Mouse (Mus musculus) midbrain, embryonic 11.5 days (tissue): ENCODE data around the gene Spef1. TPM values are rescaled to one million over a fixed set of nuclear protein-coding genes. Genes with fewer than 3 reads are reported as not detected.

Experiments used
- ATAC-seq: fragments of 200-750 bp; cut with Nextera tagmentation; 2 replicates; pipeline ENCODE4 v1.8.0; 2017; ENCODE audit warnings: moderate TSS enrichment, moderate library complexity; ENCODE audit not compliant: low FRiP score
- DNase-seq: peaks from one replicate; pipeline ENCODE4 v3.0.0; 2015; ENCODE audit warnings: low spot score; ENCODE audit errors: missing footprints
- H3K27ac ChIP-seq: fragments of 300-500 bp; sonication (generic); 2 replicates; pipeline ENCODE4 v1.5.1; 2014; ENCODE audit warnings: low read depth, low read length
- H3K27me3 ChIP-seq: fragments of 300-500 bp; sonication (generic); 2 replicates; pipeline ENCODE4 v1.6.1; 2014; ENCODE audit warnings: mild to moderate bottlenecking, low read length, moderate library complexity, mixed read lengths; ENCODE audit not compliant: control insufficient read depth, insufficient read depth
- H3K36me3 ChIP-seq: fragments of 300-500 bp; sonication (generic); 2 replicates; pipeline ENCODE4 v1.6.1; 2014; ENCODE audit warnings: mild to moderate bottlenecking, low read length, moderate library complexity, mixed read lengths; ENCODE audit not compliant: control insufficient read depth, insufficient read depth
- H3K4me1 ChIP-seq: fragments of 300-500 bp; sonication (generic); 2 replicates; pipeline ENCODE4 v1.6.1; 2014; ENCODE audit warnings: low read length; ENCODE audit not compliant: control insufficient read depth, insufficient read depth
- H3K4me2 ChIP-seq: fragments of 300-500 bp; sonication (generic); 2 replicates; pipeline ENCODE4 v1.6.1; 2014; ENCODE audit warnings: mild to moderate bottlenecking, moderate library complexity
- H3K4me3 ChIP-seq: fragments of 300-500 bp; sonication (generic); 2 replicates; pipeline ENCODE4 v1.5.1; 2014; ENCODE audit warnings: low read depth, low read length
- H3K9ac ChIP-seq: fragments of 300-500 bp; sonication (generic); 2 replicates; pipeline ENCODE4 v1.6.1; 2014; ENCODE audit warnings: low read length
- H3K9me3 ChIP-seq: fragments of 300-500 bp; sonication (generic); 2 replicates; pipeline ENCODE4 v1.6.1; 2016; ENCODE audit warnings: low read length; ENCODE audit not compliant: control insufficient read depth
- WGBS: fragments of 180-500 bp; shearing (Covaris S2); extraction: QIAGEN DNeasy Blood & Tissue Kit; methylation state at CpG from one replicate; pipeline ENCODE4 v1.1.7; 2014; 5-methylcytosine and 5-hydroxymethylcytosine counted together
- polyA plus RNA-seq: library from polyadenylated mRNA; unstranded; fragments of >200 nt; fragmentation: Nextera tagmentation; extraction: Ambion mirVana; gene quantifications from 2 replicates; pipeline ENCODE4 v1.2.1, GENCODE M21; 2014

The Spef1 gene
- polyA plus RNA-seq, 1 experiment from 2014 or later, result 7.1 TPM

DNA sequence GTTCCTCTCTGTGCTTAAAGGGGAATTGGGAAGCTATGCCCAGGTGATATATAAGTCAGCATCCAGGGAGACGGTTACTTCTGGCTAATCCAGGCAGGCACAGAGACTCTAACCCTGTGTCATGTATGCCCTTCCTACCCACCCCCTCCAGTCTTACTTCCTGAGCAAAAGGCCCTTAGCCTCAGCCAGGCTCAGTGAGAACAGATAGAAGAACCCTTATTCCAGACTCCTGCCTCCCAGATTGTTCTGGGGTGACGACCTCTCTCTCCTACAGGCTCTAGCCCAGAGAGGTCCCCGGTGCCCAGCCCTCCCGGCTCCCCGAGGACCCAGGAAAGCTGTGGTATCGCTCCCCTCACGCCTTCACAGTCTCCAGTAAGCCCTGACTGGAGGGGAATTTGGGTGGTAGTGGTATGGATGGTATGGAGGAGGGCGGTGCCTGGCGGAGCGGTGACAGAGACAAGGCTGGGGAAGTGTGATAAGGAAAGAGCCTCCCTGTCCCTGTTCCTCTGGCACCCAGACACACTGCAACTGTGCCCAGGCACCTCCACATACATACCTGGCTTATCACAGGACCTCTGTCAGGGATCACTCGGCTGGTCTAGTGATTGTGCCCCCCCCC is 51.5 kb downstream of the Spef1 start:
- no peaks in the 10 kb centered on the region for H3K36me3 ChIP-seq
- no peaks in the 10 kb centered on the region for H3K27me3 ChIP-seq
- no peaks in the 10 kb centered on the region for H3K4me1 ChIP-seq
- no peak overlapping the region for H3K4me3 ChIP-seq
- no peak overlapping the region for H3K27ac ChIP-seq
- H3K9ac ChIP-seq, result no peak overlapping the region
- peak; percentile 35 for DNase-seq
- no peak overlapping the region for H3K4me2 ChIP-seq
- 84% methylated on average over 11 of the region's 11 CpGs for WGBS
- H3K9me3 ChIP-seq, result no peaks in the 10 kb centered on the region
- 0 out of 2 replicates have a peak, but pooled peaks have one; percentile 24 for ATAC-seq

DNA sequence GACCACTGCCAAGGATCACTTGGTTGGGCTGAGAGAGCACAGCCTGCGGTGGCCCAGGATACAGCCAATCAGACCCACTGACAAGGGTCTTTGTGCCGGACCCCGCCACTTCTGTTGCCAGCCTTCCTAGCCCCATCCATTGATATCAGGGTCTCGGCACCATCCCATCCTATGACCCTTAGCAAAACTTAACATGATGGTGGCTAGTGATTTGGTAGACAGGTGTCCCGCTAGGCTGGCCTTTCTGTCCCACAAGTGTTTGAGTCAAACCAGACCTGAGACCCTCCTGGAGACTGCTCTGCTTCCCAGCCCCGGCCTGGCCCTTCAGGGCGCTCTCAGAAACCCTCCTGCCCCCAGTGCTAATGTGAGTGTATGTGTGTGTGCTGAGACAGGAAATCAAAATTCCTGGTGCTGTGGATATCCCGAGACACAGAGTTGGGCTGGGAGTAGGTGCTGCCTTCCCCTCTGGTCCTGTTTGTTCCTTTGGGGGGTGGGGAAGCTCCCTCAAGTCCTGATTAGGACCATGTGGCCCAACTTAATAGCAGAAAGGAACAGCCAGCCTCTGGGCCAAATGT is 52.2 kb downstream of the Spef1 start:
- no peaks in the 10 kb centered on the region for H3K4me1 ChIP-seq
- no peak overlapping the region for H3K4me3 ChIP-seq
- WGBS, result 85% methylated on average over 8 of the region's 8 CpGs
- H3K9me3 ChIP-seq, result no peaks in the 10 kb centered on the region
- no peaks in the 10 kb centered on the region for H3K27me3 ChIP-seq
- no peak overlapping the region; the same call in 1 of the 2 replicates for H3K27ac ChIP-seq
- DNase-seq, result no peak
- no peak for ATAC-seq
- H3K36me3 ChIP-seq, result no peaks in the 10 kb centered on the region
- H3K9ac ChIP-seq, result no peak overlapping the region
- no peak overlapping the region for H3K4me2 ChIP-seq

DNA sequence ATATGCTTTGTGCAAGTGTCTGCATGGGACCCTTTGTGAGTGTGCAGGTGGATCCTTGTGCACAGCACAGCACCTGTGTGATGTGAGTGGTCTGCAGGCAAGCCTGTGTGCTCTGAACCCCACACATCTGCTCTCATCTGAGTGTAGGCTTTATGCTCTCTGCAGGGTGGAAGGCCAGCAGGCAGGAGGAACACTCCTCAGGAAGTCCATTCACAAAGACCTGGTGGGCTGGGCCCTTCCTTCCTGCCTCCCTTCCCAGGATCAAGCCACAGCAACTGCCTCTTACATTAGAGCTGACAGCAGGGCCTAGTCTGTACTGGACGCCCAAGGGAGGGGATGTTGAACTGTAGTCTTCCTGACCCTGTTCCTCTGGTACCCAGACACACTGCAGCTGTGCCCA is 52.7 kb downstream of the Spef1 start:
- WGBS, result 38% methylated on average over 1 of the region's 1 CpGs
- DNase-seq, result peak; percentile 56

DNA sequence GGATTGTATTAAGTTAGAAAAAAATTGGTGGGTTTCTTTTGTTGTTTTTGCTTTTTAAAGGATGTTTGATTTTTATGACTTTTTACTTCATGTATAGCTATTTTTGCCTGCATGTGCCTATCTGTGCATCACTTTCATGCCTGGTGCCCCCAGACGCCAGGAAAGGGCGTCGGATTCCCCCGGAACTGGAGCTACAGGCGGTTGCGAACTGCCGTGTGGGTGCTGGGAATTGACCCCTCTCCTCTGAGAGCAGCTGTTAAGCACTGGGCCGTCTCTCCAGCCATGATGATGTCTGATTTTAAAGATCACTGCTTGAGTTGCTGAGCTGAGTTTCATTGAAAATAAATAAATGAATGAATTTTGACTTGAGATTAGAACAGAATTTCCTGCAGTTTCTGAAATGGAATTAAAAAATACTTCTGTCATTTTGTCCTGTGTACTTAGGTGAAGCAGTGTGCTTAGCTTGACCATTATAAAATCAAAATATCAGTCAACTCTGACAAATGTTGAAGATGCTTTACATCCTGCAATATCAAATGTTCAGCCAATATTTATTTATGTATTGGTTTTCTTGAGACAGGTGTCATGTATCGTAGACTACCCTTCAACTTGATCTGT is 54.0 kb downstream of the Spef1 start, which contains the start of gene Gm11037:
TSS of gene Gm11037 (plus strand) at position 568 of the 618 bp plus-strand sequence.
- no peak within 1 kb of the TSS for H3K4me3 ChIP-seq
- no peak within 1 kb of the TSS for H3K9ac ChIP-seq
- DNase-seq, result peak; percentile 53

More for the DNA sequence above, 52.7 kb downstream of the Spef1 start:
- Histone ChIP-seq H3K27me3 (no peaks in the 10 kb centered on the region), H3K4me1 (no peaks in the 10 kb centered on the region), H3K4me3 (no peak overlapping the region), H3K4me2 (no peak overlapping the region), H3K36me3 (no peaks in the 10 kb centered on the region), H3K9me3 (no peaks in the 10 kb centered on the region), H3K27ac (no peak overlapping the region), H3K9ac (no peak overlapping the region)
- ATAC-seq, result no peak

DNA sequence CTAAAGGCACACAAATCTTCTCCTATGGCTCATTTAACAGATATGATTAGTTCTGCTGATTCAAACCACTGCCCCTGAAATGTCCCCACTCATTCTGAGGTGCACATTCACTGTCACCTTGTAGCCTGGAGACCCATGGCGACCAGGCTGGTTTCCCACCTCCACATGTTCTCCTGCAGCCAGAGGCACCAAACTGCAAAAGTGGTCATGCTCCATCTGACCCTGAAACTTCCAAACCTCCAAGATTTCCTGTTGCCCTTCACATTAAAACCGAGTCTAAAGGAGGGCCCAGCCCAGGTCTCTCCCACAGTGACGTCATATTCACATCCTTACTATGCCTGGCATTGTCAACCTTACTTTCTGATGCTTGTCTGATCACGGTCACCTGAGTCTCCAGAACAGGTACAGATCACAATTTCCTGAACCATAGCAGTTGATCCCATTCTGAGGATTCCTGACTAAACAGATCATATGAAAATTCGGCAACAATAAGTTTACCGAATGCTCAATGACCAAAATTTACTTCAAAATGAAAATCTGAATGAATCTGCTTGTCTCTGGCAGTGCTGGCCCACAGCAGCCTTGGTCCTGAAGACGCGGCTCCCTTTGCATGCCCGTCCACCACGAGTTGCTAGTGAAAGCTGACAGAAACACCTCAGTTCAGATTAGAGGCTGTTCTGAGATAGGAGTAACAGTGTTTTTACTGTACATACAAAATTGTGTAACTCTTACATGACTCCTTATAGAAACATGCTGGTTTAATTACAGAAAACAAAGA is 54.8 kb downstream of the Spef1 start:
- Histone ChIP-seq H3K9ac (no peak overlapping the region), H3K9me3 (no peaks in the 10 kb centered on the region), H3K4me1 (peaks cover 7% of the 10 kb centered on the region), H3K36me3 (no peaks in the 10 kb centered on the region), H3K27me3 (no peaks in the 10 kb centered on the region), H3K4me2 (no peak overlapping the region), H3K4me3 (no peak overlapping the region), H3K27ac (no peak overlapping the region)
- ATAC-seq (no peak), DNase-seq (peak; percentile 49)
- 87% methylated on average over 10 of the region's 10 CpGs for WGBS

More for the DNA sequence above, 54.0 kb downstream of the Spef1 start, which contains the start of gene Gm11037:
- no peaks in the 10 kb centered on the region for H3K27me3 ChIP-seq
- ATAC-seq, result no peak
- H3K9me3 ChIP-seq, result no peaks in the 10 kb centered on the region
- no peak within 1 kb of the TSS for H3K27ac ChIP-seq
- no peaks in the 10 kb centered on the region for H3K36me3 ChIP-seq
- no peaks in the 10 kb centered on the region; the same call in 1 of the 2 replicates for H3K4me1 ChIP-seq
- 89% methylated on average over 9 of the region's 9 CpGs for WGBS
- H3K4me2 ChIP-seq, result no peak within 1 kb of the TSS

DNA sequence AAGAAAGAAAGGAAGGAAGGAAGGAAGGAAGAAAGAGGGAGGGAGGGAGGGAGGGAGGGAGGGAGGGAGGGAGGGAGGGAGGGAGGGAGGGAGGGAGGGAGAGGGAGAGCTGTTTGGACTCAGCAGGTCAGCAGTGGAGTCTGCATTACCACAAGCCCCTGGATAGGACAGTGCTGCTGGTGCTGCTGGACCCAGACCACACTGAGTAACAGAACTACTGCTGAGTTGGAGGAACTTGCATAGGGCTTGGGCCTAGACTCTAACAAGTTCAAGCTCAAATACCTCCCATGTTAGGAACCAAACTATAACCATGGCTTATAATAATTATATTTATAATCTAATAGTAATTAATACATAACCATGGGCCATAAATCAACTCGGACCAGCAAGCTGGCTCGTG is 56.2 kb downstream of the Spef1 start:
- Histone ChIP-seq H3K27ac (no peak overlapping the region), H3K9me3 (no peaks in the 10 kb centered on the region), H3K36me3 (no peaks in the 10 kb centered on the region), H3K4me1 (peaks cover 16% of the 10 kb centered on the region), H3K27me3 (no peaks in the 10 kb centered on the region), H3K4me2 (no peak overlapping the region), H3K4me3 (no peak overlapping the region), H3K9ac (no peak overlapping the region)
- DNase-seq, result no peak
- no peak for ATAC-seq
- WGBS, result 89% methylated on average over 2 of the region's 2 CpGs

DNA sequence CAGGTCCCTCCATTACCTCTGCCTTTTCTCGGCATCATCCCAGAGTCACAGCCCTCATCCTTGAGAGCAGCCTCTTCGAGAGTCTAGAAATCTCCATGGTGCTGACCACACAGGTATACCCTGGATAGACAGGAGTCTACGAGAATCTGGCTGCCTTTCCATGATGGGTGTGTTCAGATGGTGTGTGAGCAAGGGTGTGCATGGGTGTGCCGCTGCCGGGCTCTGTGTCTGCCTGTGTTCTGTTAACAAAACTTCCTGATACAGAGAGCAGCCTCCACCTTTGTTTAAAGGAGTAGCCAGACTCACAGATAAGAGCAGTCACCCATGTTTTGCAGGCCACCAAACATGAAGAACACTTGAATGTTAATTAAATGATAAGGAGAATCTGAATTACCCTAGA is 57.2 kb downstream of the Spef1 start:
- Histone ChIP-seq H3K4me3 (no peak overlapping the region), H3K27me3 (no peaks in the 10 kb centered on the region)
- WGBS, result 89% methylated on average over 5 of the region's 5 CpGs

DNA sequence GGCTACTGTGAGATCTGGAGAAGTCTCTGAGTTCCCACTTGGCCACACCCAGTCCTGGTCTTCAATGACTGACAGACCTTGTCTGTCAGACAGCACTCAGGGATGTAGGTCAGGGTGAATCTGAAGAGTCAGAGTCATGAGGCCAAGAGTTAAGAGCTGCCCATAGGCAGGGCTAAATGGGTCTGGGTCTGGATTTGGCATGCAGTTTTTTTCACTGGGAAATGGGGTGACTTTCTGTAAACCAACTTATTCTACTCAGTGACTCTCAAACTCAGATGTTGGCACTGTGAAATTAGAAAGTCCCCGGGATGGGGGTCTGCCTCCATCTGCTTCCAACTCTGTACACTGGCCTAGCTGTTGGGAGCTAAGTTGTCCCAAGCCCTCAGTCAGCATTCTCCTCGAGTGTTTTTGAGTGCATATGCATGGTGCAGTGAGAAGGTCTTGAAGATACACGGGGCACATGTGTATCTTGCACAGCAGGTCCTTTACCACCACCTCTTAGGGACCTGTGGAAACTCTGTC is 58.4 kb downstream of the Spef1 start:
- ATAC-seq, result no peak
- Histone ChIP-seq H3K4me1 (peaks cover 16% of the 10 kb centered on the region), H3K9me3 (no peaks in the 10 kb centered on the region), H3K4me2 (0 out of 2 replicates have a peak overlapping the region, but pooled peaks have one; percentile 4), H3K4me3 (no peak overlapping the region), H3K27ac (no peak overlapping the region), H3K27me3 (no peaks in the 10 kb centered on the region), H3K36me3 (no peaks in the 10 kb centered on the region), H3K9ac (no peak overlapping the region)
- DNase-seq, result peak; percentile 66
- 82% methylated on average over 3 of the region's 3 CpGs for WGBS

More for the DNA sequence above, 57.2 kb downstream of the Spef1 start:
- Histone ChIP-seq H3K4me1 (peaks cover 16% of the 10 kb centered on the region), H3K36me3 (no peaks in the 10 kb centered on the region), H3K27ac (no peak overlapping the region), H3K9ac (no peak overlapping the region), H3K4me2 (no peak overlapping the region), H3K9me3 (no peaks in the 10 kb centered on the region)
- peak; percentile 75 for DNase-seq
- no peak for ATAC-seq
